Mouse (Mus musculus) kidney, postnatal 4 days (tissue): ENCODE results near the gene Gm10197.

Experiments used
- DNase-seq, 2 experiments: peaks; one replicate each; pipeline ENCODE4 v3.0.0; 2021; ENCODE audit warnings: mixed read lengths in 2 of 2

The Gm10197 gene

DNA sequence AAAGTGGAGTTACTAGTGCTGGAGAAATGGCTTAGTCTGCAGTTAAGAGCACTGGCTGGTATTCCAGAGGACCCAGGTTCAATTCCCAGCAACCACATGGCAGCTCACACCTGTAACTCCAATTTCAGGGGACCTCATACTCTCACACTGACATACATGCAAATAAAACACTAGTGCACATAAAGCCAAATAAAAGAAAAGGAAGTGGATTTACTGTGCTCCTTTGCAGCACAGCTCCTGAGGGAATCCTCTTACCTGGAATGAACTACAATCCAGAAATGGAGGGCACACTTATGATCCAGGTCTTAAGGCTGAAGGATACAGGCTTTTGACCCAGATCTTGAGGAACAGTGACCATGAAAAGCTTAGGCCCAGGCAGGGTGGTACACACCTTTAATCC, 22.1 kb upstream of the Gm10197 start:
- DNase-seq, result no peak

DNA sequence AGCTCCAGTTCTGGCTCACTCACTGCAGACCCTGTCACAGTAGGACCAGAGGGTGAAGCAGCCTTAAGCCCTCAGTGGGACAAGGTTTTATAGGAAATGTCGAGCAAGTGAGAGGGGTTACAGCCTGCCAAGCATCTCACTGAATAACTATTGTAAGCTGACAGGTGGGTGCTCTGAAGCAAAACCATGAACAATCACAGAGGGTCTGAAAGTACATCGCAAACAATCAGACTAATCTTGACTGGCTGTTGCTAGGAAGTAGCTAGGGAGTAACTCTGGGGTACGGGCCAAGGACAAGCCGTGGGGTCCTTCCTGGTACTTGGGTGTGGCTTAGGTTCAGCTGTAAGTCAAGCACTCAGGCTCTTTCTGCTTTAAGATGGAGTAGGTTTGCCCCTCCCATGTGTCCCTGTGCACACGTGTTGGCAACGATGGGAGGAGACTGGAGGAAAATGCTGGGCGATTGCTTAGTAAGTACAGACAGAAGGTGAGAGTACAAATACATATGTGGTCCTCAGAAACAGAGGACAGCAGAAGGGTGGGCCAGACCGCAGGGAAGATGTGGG, 21.3 kb upstream of the Gm10197 start:
- DNase-seq, result no peak

DNA sequence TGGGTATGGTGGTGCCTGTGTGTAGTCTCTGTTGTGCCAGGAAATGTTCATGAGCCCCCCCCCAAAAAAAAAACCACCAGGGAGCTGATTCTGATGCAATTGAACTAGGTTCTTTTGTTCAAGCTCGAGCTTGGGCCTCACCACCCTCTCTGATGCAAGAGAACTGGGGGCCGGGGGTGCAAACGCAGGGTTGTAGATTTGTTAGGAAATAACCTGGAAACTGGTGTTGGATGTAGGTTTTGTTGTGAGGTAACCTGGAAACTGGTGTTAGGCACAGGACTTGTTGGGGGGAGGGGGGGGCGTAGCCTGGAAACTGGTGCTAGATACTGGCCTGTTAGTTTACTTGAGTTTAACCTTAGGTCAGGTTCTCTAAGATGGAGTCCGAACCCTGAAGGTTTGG, 20.2 kb upstream of the Gm10197 start:
- no peak for DNase-seq

DNA sequence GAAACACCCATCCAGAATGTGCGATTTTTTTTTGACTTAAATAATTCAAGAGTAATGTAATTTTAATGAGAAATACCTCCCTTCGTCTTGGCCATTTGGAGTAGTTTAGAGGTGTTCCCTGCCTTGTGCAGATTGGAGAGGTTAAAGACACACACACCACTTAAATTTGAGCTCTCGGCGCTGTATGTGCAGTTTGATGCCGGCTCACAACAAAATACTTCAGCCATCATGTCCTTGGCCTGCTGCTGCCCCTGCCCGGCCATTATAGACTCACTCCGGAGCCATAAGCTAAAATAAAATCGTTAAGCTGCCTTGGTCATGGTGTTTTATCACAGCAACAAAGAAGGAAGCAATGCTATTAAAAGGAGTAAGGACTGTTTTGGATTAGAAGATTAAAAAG, 19.8 kb upstream of the Gm10197 start:
- DNase-seq, result no peak

DNA sequence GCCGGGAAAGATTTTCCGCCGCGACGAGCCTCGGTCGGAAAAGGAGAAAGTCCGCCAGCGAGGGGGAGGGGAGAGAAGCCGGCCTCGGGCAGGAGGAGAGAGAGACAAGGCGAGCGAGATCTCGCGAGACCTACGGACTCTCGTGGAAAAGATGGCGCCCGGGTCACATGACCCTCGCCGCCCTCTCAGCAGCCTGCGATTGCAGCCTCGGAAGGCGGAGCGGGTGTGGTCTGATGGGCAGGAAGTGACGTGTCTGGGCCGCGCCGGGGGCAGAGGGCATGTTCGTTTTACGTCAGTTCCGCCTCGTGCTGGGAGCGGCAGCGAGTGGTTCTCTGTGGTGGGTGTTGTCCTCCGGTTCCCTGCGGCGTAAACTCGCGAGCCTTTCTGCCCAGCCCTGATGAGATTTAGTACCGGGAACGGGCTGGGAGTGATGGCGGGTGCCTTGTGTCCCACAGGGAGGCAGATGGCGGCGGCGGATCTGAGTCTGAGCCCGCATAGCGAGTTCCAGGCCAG, 19.0 kb upstream of the Gm10197 start, which contains the start of gene Smndc1:
Gene Smndc1 (minus strand): TSS at position 84 of the 513 bp plus-strand sequence.
- DNase-seq, result peak; percentile 99 to 100

DNA sequence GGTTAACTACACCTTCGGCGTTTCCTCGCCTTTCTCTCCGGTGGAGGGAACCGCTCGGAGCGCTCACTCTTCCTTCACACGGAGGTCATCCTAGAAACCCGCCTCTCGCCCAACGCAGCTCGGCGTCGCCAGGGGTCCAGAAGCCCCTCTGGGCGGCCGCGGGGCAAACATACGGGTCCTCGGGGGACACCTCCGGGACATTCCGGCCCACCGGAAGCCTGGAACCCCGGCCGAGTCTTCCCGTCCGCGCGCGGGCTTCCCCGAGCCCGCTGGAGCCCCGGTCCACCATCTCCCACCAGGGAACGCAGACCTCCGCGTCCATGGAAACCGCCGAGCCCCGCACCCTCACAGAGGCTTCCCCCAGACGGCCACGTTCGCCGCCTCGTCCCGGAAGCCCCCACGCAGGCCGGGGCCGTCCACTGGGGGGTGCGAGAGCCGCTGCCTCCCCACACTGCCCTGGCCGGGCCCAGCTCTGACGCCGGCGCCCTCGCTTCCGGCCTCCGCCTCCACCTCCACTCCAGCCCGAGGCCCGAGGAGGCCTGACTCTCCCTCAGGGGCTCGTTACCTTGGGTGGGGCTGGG, 18.4 kb upstream of the Gm10197 start:
- peak in 1 of 2 experiments; percentile 78 for DNase-seq

DNA sequence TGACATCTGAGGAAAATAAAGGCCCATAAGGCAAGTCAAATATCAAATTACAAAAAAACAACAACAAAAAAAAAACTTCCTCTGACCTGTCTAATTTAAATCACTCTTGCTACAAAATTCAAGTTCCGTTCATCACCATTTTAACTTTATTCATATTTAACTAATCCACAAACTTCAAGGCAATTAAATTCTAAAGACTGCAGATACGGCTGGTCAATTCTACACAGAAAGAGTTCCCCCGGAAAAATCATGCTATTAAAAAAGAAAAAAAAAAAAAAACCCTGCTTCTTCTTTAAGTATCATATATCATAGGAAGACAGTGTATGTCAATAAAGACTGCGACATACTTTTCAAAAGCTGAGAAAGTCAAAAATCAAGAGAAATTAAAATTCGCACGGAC, 17.9 kb upstream of the Gm10197 start:
- no peak for DNase-seq

DNA sequence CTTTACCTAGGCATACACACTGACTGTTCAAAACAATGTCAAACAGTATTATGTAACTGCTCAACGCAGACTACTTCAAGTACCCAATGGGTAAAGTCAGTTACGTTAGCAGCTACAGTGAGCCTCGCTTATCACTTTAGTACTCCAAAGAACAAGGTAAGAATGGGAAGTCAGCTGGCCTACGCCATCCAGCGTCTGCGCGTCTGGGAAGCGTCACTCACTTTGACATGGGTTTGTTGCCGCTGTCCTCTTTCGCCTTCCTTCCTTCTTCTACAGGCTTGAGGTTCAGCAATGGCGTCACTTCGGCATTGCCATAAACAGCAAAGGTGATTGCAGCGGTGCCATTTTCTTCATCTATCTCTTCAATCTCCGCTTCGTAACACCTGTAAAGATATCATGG, 11.8 kb upstream of the Gm10197 start:
- DNase-seq, result no peak

DNA sequence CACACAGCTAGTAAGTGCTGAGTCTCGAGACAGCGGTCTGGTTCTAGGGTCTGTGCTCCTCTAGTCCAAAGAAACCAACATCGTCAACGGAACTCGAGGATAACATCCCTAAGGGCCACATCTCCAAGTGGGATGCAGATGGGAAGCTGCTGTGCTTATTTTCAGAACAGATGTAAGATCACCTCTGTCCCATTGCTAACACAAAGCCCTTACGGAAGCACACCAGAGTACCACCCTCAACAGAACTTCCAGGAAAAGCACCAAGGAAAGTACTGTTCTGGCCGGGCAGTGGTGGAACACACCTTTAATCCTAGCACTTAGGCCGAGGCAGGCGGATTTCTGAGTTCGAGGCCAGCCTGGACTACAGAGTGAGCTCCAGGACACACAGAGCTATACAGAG, 6.9 kb upstream of the Gm10197 start:
- DNase-seq, result no peak

DNA sequence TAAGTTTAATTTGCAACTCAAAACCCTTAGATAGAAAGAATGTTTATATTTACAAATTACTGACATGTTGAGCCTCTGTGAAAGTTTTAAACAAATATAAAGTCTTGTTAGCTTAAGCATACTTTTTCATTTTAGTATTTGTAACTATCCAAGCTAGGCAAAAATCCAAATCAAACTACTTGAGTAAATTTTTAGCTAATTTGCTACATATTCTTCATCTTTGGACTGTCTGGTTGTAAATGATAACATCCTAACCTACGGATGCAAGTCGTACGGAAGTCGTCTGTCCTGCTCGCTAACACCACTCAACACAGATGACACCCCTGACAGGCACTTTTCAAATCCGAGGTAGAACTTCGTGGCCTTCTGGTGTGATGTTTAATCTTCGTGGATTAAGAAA, 6.1 kb upstream of the Gm10197 start:
- DNase-seq, result no peak

DNA sequence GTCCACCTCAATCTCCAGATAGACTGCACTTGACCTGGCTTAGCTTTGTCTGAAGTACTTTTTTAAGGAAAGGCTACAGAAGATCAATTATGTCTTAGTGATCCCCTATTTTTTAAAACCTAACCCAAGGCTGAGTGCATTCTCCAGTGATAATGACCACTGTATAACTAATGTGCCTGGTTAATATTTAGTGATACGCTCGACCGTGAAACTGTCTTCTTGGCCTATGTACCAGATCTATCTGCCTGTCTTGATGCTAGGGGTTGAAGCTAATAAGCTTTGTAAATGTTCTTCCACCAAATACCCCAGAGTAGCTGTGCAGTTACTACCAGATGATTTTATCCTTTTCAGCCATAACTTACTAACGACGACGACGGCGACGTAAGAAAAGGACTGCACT, 4.2 kb upstream of the Gm10197 start:
- DNase-seq, result no peak

DNA sequence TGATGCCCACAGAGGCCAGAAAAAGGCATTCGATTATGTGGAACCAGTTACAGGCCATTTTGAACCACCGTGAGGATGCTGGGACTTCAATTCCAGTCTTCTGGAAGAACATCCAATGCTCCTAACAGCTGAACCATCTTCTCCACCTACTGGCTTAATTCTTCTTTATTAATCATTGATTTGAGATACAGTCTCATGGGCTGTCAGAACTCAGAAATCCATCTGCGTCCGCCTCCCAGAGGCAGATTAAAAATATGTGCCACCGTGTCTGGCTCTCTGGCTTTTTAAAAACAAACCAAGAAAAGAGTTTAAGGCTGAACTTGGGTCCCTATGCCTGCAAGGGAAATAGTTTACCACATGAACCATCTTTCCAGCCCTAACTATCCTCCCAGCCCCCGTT, 3.7 kb upstream of the Gm10197 start:
- DNase-seq, result no peak

DNA sequence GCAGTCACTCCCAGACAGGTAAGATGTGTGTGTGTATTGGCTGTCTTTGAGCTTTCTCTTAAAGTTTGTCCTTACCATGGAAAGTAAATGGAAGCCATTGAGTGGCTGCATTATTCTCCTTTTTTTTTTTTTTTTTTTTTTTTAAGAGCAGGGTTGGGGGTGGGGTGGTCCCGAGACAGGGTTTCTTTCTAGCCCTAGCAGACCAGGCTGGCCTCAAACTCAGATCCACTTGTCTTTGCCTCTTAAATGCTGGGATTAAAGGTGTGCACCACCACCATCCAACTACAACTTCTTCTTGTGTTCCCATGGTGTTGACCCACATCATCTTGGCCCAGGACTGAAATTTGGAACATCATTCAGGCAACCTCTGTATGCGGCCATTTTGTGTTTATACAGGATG, 2.0 kb upstream of the Gm10197 start:
- no peak for DNase-seq

DNA sequence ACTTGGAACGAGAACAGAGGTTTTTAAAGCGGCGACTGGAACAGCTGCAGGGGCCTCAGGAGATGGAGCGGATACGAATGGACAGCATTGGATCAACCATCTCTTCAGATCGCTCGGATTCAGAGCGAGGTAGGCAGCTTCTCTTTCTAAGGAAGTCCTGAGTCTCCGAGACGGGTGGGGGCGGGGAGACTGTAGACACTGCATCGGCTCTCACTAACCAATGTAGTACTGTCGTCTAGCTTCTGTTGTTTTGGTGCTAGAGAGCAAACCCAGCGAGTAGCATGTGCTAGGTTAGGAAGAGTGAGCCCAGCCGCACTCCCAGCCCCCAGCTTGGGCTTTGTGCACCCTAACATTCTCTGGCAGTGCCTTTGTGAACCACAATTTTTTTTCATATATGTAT, 1.3 kb downstream of the Gm10197 start:
- DNase-seq, result no peak

DNA sequence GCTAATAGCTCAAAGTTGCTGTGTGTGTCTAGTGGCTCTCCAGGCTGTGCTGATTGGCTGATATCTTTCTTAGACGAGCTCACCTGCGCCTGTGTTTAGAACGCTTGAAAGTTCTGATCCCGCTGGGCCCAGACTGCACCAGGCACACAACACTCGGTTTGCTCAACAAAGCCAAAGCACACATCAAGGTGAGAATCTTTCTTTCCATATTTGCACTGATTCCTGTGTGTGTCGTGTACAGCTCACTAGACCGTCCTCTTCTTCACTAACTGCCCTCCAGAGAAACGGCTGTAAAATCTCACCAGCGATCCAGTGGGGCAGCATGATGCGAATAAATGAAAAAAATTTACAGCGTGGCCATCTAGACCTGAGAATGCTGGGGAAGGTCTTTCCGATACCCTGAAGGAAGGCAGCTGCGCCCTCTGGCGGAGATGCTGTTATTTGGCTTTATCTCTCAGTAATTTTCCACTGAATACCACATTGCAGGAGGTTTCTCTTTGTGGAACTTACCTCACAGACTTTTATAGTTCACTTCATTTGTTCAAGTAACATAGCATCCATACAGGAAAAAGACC, 2.0 kb downstream of the Gm10197 start:
- peak; percentile 93 for DNase-seq

DNA sequence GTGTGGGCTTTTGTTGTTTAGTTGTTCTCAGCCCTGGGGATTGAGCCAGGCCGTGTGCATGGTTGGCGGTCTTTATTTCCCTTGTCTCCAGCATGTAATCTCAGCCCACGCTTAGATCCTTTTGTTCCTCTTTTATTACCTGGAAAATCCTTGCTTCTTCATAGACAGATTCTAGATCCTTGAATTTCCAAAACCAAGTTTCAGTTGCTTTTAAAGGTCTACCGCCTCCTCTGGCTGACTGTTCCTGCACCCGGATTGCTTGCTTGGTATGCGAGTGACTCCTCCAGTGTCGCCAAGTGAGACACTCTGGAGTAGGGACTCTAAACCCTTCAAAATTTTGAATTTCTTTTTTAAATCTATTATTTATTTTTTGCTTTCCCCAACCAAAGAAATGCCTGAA, 4.7 kb downstream of the Gm10197 start:
- DNase-seq, result no peak

DNA sequence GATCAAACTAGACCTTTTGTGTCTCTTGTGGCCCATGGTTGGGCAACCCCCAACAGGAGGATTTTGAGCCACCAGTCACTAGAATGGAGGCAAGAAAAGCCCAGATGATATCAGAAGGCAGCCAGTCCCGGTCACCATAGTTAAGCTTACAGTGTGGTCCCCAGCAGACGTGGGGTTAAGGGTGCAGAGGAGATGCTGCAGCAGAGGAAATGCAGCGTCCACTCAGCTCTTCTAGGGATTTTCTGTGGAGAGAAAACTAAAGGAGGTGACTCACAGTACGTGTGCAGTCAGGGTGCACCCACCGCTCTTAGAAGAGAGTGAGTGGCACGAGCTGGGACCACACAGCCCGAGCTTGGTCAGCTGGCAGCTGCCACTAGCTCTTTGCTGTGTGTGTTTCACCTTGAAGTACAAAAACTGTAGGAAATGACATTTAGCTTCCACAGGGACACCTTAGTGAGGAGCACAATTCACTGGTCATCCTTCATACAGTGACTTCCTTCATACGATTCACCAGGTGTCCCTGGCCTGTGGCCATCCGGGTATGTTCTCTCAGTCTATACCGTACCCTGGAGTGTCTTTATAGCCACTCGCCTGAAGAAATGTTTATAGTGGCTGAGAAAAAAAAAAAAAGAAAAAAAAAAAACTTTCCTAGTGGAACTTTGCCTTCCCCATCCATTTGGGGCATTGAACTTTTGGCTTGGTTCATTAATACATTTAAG, 5.3 kb downstream of the Gm10197 start:
- DNase-seq, result no peak

DNA sequence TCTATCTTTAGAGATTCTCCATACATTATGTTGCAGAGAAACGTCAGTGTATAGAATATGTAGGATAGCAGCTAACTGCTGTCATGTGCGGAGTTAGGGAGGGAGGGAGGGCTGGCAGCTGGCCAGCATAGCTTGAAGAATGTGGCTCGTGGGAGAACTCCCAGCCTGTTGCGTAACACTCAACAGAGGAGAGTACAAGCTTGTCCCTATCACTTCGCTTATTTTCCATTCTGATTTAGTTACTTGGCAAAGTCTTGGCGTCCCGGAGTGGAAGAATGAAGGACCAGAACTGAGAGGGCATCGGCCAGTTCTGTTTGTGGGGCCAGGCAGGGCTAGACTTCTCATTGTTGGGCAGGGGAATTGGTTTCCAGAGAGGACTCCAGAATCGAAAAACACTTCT, 6.6 kb downstream of the Gm10197 start:
- peak; percentile 81 to 85 for DNase-seq

DNA sequence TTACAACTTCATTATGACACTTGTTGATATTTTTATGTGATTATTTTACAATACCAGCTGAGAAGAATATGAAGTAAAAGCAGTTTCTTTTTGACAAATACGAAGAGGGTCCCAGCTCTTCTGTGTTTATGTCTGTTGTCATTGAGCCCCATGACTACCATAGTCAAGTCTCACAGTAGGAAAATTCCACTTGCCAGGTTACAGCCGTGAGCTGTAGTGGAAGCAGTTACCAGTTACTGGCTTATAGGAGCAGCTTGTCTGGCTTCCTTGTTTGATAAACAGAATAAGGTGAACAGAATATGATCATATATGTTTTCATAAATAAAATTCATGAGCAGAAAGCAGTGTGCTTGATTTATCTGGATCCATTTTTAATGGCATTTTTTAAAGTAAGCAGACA, 7.0 kb downstream of the Gm10197 start:
- DNase-seq, result no peak

DNA sequence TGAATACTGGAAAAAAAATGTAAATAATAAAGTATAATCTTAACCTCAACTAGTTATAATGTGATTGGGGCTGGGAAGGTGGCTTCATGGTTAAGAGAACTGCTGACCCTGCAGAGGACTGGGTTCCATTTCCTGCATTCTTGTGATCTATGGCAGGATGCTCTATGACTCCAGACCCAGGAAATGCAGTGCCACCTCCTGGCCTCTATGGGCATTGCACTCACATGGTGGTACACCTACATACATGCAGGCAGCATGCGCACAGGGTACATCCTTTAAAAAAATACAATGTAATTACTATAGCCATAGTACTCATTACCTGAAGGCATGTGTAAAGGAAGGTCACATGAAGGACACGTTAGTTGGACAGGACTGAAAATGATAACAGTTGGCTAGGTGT, 8.6 kb downstream of the Gm10197 start:
- peak; percentile 65 to 70 for DNase-seq

DNA sequence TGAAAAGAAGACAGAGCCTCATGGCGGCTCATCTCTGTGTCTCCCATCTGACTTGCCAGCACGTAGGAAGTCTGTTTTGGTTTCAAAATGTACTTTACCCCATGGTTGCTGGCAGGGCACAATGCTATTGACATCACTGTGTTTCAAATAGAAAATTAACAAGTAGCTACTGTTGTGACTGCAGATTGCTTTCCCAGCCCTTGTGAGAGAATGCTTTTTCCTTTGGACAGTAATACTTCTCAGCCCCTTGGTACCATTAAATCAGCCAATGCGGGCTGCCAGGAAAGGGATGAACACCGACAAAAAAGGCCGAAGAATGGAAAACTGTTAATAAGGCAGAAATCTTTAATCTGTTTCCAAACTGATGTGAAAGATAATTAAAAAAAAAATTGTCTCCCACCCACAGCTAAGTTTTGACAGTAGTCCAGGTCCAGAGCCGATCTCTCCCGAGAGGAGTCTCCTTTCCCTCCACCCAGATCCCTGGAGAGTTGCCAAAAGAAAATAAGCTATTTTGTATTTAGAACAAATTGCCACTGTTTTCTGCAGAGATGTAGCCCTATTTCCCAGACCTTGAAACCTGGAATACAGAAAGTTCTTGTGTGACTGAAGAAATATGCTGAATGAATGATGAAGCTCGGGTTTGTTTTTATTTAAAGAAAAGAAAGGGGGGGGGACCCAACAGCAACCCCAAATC, 11.2 kb downstream of the Gm10197 start:
- no peak for DNase-seq

DNA sequence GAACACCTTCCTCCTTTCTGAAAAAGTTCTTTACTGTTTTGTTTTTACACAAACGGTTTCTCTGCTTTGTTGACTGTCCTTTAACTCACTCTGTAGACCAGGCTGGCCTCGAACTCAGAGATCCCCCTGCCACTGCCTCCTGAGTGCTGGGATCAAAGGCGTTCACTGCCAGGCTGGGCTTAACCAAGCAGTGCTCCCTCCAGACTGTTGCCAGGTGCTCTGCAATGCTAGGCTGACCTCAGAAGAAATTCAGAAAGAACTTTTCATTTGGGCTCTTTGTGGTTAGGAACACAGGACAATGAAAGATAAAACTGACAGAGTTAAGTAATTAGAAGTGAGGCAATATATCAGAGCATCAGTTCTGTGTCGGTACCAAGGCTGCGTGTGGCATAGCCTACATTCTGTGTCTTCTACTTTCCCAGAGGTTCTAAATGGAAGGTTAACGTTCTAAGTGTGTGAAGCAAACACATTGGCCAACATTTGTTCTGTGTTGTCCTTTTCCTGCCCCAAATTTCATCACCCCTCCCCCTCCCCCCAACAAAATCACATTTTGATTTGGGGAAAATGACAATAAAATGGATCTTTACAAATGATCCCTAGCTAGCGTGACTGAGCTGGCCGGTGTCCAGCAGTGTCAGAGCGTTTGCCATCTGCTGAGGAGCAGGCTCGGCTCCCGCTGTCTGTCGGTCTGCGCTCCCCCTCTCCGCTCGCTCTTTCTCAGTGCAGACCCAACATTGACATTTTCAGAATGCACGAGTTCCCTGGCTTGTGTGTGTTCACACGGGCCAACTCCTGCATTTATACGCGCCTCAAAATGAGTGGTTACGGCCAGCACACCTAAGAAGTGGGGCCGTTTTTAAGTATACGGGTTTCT, 12.2 kb downstream of the Gm10197 start:
- peak; percentile 61 to 68 for DNase-seq
